Mouse (Mus musculus) neural tube, embryonic 14.5 days (tissue): ENCODE measurements around the gene Bub3. TPM values are rescaled to one million over a fixed set of nuclear protein-coding genes. Genes with fewer than 3 reads are reported as not detected.

Experiments used
- polyA plus RNA-seq: library from polyadenylated mRNA; unstranded; fragments of >200 nt; fragmentation: Nextera tagmentation; extraction: Ambion mirVana; gene quantifications from 2 replicates; pipeline ENCODE4 v1.2.1, GENCODE M21; 2014

Gene Bub3
- polyA plus RNA-seq, 1 experiment from 2014 or later: 143 TPM

Other genes starting within 250 kb of the Bub3 start
- gene Cuzd1, start 237.9 kb upstream of the Bub3 start, polyA plus RNA-seq: not detected in 2 replicates
- not detected in 2 replicates for gene Fam24b, start 230.7 kb upstream of the Bub3 start, polyA plus RNA-seq
- not detected in 2 replicates for gene Fam24a, start 226.4 kb upstream of the Bub3 start, polyA plus RNA-seq
- gene 2310057M21Rik, start 197.5 kb upstream of the Bub3 start, polyA plus RNA-seq: 34.2 and 37.9 TPM in 2 replicates
- 40.5 and 52.2 TPM in 2 replicates for gene Pstk, start 189.1 kb upstream of the Bub3 start, polyA plus RNA-seq
- 15.4 and 16.0 TPM in 2 replicates for gene Ikzf5, start 149.7 kb upstream of the Bub3 start, polyA plus RNA-seq
- 95.7 and 98.4 TPM in 2 replicates for gene Acadsb, start 149.6 kb upstream of the Bub3 start, polyA plus RNA-seq
- gene Hmx3, start 17.4 kb upstream of the Bub3 start, polyA plus RNA-seq: 0.55 and 0.84 TPM in 2 replicates
- gene Hmx2, start 11.4 kb upstream of the Bub3 start, polyA plus RNA-seq: 0.92 and 1.0 TPM in 2 replicates